Mouse (Mus musculus): ENCODE measurements at regions not wholly inside any gene's neighbourhood (a gene's known extent, or its start where the extent isn't known, plus 50 kb on each side); places are given as distances from the start of the nearest gene placed in this dataset.

DNA sequence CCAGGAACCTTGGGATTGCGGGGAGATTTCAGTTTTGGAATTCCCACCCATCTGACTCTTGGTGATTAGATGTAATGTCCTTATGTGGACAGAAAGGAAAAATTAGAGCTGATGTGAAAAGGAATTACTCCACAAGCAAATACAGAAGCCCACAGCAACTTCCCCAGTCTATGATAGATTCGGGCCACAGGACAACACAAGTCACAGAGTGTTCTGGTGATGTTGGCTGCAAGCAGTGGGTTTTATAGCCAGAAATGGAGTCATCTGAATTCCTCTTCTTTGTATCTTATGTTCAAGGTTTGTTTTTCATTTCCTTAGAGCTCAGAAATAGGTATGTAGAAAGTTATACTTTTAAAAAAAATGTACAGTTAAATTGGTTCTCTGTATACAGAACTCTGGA is 56.8 kb upstream of the Gm5148 start:
- no peak for DNase-seq (ENCODE audit: low spot score)

DNA sequence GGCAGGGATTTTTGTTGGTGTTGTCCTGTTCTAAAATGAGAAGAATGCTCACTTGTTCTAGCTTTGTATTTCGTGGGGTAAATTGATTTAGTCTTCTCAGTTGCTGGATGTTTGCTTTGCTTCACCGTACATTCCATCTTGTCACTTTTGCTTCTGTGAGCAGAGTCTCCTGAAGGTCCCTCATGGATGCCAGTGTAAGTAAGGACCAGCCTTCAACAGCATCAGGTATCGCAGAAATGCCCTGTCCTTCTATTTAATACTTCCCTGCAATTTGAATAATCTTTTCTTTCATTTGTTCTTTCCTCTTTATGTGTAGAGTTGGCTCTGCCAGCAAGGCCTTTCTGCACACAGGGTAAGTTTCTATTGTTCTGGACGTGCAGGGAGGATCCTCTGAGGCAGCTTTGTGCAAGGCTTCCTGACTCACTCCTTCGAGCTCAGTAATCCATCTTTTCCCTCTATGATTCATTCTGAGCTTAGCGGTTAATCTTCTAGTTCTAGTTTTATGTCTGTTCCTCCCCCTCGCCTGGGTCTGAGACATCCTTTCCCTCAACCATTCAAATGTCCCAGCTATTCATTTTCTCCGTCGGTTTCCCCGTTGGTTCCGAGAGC is 55.7 kb upstream of the Gm5148 start:
- no peak for DNase-seq (ENCODE audit: low spot score)

DNA sequence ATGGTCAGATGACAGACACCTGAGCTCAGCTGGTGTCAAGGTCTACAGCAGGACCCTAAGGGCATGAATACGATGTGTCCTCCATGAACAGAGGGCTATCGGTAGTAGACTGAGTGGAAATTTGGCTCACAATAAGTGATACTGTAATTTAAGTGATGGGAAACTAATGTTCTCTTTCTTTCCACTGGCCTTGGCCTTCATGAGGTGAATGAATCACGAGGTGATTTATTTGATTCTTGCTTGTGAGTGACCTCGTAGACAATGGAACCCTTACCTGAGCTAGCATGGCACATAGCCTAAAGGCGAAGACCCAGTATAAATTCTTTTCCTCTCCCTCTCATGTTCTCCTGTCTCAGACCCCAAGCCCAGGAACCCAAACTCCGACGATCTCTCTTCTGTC is 54.1 kb upstream of the Gm5148 start:
- no peak for DNase-seq (ENCODE audit: low spot score)

DNA sequence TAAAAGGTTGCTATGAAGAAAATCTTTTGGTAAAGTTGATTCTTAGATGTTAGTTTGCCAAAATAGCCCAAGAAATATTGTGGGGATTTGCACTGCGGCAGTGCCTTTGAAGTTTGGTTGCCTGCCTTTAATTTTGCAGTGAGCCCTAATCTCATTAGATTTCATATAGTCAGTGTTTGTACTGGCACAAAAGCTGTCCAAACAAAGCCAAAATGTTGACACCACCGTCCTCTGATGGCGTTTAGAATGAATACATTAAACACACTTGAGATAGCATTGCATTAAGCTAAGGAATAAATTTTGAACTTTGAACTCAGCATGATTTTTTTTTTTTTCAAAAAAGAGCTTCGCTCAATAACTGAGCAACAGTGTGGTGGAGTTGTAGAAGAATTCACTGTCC is 51.9 kb upstream of the Gm5148 start:
- DNase-seq (ENCODE audit: low spot score): no peak

Measured in urinary bladder, postnatal 14 days (tissue).